Mouse (Mus musculus): ENCODE results near the gene Phldb3.

Gene Phldb3

DNA sequence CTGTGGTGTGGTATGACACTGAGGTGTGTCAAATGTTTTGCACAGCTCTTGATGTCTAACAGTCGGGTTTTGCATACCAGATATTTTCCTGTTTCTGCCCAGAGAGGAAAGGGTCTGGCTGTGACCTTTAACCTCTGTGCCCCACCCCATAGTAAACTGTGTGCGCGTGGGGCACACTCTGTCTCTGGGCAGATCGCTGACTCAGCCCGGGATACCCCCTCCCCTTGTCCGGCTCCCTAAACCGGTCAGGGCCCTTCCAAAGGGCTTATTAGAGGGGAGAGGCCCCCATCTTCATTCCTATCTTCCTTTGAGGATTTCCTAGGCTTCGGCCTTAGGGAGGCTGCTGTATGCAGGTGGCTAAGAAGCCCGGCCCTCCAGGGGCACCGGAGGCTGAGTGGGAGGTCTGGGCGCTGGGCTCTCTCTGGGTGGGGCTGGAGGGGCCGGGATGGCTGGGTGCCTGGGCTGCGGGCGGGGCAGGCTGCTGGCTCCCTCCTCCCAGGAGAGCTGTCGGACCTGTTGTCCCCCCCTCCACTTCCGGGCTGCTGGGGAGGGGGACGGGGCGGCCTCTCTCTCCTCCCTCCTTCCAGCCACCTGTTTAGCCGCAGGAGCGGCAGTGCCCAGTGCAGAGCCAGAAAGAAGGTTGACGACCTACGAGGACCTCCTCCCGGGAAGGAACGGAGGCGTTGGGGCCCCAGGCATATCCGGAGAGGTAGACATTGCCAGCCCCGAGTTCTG, at the start of gene Phldb3:
Gene Phldb3, plus strand, starts transcription at position 620 of the 735 bp plus-strand sequence.
- in situ Hi-C loops (cut with MseI, MboI) = no loop called here

GRCm38 (mm10) chr7:24561450-24561849, 49.1 kb upstream of the Phldb3 start:
- in situ Hi-C loops (cut with MseI, MboI) = no loop called here

DNA sequence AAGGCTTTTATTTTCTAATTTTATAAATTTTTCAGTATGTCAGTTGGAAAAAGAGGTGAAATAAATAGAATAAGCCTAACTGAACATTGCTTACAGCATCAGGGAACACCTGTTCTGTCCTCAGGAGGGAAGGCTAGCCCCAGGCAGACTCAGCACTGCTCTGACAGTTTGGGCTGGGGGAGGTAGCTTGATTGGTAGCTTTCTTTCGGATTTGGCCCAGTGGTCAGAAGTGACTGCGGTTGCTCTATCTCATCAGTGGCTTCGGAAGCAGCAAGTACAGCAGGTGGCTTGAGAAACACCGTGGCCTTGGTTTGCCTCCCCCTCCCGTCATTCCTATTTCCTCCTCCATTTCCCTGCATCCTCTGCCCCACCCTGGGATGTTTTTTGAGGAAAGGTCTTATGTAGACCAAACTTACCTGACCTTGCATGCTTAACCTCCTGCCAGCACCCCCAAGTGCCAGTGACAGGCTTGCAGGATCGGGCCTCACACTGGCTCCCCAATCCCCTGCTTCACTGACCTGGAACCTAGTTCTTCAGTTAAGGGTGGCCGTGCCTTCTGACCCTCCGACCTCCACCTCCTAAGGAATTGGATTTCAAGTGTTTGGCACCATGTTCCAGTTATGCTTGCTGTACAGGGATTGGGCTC, 47.2 kb upstream of the Phldb3 start:
- in situ Hi-C loops (cut with MseI, MboI) = no loop called here

GRCm38 (mm10) chr7:24563837-24564206, 46.7 kb upstream of the Phldb3 start:
- in situ Hi-C loops (cut with MseI, MboI) = no loop called here

DNA sequence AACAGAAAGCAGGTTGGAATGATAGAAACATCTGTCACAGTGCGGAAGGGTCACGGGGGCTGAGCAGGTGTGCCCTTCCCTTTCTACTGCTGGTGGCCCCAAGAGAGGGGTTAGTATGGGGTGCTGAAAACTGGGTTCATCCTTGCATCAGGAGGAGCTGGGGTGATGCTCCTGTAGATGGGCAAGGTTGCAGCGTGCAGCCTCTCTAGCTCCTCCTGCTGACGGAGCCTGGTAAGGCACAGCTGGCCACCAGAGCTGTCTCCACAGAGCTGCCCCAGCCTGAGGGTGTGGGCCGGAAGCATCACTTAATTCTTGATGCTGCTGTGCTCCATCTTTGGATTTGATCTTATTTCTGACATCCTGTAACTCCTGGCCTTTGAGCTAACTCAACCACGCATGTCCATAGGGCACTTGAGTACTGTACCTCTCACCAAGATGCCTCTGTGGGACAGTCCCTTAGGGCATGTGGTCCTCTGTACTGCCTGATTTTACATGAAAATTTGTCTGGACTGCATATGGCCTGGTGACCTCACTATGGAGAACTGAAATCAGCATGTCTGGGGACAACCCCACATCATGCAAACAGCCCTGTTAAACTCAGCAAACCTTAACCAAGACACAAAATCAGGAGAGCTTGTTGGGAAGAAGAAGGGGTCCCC, 45.8 kb upstream of the Phldb3 start:
- in situ Hi-C loops (cut with MseI, MboI) = no loop called here

DNA sequence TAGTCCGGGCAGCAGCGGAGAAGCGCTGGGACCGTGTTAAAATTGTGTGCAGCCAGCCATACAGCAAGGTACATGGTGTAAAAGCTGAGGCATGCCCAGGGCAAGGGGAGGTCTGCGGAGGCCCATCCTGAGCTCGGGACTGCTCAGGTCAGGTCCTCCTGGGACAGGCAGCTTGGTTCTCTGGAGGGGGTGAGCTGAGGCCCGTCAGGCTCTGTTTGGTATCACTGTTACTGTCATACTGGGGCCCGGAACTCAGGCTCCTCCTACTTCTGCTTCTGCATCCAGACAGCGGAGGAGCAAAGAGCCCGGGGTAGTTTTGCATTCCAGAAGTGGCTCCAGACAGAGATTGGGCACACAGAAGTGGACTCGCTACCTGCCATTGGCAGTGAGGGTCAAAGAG, 44.9 kb upstream of the Phldb3 start:
- in situ Hi-C loops (cut with MseI, MboI) = no loop called here

DNA sequence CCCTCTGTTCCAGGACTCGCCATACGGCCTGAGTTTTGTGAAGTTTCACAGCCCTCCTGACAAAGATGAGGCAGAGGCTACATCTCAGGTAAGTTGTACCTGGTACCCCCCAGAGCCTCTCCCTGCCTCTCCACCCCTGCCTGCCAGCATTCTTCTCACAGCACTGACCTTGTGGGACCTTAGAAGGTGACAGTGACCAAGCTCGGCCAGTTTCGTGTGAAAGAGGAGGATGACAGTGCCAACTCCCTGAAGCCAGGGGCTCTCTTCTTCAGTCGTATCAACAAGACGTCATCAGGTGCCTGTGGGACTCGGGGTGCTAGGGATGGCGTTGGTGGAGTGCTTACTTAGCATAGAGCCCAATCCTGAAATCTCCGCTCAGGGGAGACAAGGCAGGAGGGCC, 44.4 kb upstream of the Phldb3 start:
- in situ Hi-C loops (cut with MseI, MboI) = no loop called here

DNA sequence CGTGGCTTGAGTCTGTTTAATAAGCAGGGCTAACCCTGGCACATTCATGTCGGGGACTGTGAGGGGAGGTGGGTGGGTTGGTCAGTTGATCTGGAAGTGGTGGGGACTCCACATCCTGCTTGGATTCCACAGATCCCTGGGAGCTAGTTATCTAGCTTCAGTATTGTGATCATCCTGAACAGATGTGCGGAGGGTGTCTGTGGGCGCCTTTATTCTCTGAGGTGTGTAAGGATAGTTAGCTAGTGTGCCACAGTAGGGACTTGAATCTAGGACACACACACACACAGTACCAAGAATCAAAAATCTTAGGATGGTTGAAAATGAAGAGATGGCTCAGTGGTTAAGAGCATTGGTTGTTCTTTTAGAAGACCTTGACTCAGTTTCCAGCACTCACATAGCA, 42.1 kb upstream of the Phldb3 start:
- in situ Hi-C loops (cut with MseI, MboI) = no loop called here

GRCm38 (mm10) chr7:24571071-24571470, 39.5 kb upstream of the Phldb3 start:
- in situ Hi-C loops (cut with MseI, MboI) = no loop called here

DNA sequence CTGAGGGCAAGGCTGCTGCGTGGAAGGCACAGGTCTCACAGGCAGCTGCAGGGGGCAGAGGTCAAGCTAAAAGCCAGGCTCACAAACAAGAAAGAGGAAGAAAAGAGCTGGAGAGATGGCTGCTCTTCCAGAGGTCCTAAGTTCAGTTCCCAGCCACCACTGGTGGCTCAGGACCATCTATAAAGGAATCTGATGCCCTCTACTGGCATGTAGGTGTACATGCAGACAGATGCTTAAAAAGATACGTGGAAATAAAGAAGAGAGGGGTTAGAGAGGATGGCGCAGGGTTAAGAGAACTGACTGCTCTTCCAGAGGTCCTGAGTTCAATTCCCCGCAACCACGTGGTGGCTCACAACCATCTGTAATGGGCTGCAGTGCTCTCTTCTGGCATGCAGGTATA, 38.1 kb upstream of the Phldb3 start:
- in situ Hi-C loops (cut with MseI, MboI) = no loop called here

- in situ Hi-C loops (cut with MseI, MboI) = no loop called here
Observed at GRCm38 (mm10) chr7:24574224-24574796, 36.3 kb upstream of the Phldb3 start.

DNA sequence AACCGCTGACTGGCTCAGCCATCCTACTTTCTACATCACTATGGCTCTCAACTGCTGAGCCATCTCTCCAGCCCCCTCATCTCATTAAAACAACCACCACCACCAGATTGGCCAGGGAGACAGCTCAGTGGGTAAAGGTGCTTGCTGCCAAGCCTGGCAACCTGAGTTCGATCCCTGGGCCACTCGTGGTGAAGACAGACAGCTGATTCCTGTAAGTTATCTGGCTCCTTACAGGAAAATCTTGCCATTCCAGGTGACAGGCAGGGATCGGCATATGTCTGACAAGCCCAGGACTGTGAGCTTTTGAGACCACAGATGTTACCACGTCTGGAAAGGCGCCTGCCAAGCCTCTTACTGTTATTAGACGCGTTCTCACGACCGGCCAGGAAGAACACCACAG, 32.8 kb upstream of the Phldb3 start:
- in situ Hi-C loops (cut with MseI, MboI) = no loop called here

- in situ Hi-C loops (cut with MseI, MboI) = no loop called here
Observed at GRCm38 (mm10) chr7:24584876-24585275, 25.7 kb upstream of the Phldb3 start.

DNA sequence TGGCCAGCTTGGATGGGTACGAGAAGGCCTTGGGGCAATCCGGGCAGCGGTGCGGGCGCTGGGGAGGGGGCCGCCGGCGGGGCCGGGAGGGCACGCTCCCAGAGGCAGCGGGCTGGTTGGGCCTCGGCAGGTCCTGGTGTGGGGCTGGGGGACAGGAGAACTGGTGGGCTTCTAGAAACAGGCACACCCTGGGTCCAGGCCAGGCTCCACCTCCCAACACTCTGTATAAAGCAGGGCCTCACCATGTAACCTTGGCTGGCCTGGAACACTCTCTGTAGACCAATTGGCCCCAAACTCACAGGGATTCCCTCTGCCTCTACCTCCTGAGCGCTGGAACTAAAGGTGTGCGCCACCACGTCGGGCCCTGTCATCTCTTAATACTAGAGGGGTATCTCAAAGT, 24.6 kb upstream of the Phldb3 start:
- in situ Hi-C loops (cut with MseI, MboI) = no loop called here

DNA sequence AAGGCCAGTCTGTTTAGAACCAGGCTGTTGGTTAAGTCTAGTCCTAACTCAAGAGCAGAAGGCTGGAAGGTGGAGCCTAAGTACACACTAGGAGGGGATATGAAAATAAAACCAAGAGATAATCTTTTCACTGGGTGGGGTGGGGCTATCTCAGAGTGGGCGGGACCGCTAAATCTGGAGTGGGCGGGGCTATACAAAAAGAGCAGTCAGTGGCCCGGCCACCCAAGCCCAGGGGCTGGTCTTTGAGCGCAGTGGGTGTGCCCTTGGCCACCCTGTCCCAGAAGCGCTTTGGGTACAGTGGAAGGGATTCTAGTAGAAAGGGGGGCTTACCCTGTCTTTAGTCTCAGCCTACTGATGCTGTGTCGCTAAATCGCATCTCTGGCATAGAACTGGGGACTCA, 23.7 kb upstream of the Phldb3 start:
- in situ Hi-C loops (cut with MseI, MboI) = no loop called here

GRCm38 (mm10) chr7:24587330-24588105, 23.0 kb upstream of the Phldb3 start, which contains the start of the genes Ethe1 and Zfp575:
TSS of gene Ethe1 (plus strand) at chr7:24587543.
TSS of gene Zfp575 (minus strand) at chr7:24587641.
- in situ Hi-C loops (cut with MseI, MboI) = no loop called here

DNA sequence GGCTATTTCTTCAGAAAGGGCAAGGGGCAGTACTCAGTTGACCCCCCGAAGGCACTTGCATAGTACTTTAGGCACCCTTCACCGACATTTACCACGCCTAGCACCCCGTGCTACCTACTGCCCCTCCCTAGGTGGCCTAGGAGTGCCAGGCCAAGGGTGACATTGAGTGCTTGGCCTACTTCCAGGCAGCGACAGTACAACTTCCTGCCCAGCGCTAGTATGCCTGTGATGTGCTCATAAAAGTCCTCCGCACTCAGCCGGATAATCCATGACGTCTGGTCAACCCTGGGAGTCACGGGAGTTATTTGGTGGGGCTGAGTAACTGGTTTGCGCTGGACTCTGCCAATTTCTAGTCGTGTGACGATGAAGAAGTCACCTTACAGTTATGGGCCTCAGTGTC, 22.2 kb upstream of the Phldb3 start:
- in situ Hi-C loops (cut with MseI, MboI) = no loop called here

- in situ Hi-C loops (cut with MseI, MboI) = no loop called here
Observed at GRCm38 (mm10) chr7:24591735-24592134, 18.8 kb upstream of the Phldb3 start.

- in situ Hi-C loops (cut with MseI, MboI) = no loop called here
Observed at GRCm38 (mm10) chr7:24592163-24592562, 18.4 kb upstream of the Phldb3 start.

DNA sequence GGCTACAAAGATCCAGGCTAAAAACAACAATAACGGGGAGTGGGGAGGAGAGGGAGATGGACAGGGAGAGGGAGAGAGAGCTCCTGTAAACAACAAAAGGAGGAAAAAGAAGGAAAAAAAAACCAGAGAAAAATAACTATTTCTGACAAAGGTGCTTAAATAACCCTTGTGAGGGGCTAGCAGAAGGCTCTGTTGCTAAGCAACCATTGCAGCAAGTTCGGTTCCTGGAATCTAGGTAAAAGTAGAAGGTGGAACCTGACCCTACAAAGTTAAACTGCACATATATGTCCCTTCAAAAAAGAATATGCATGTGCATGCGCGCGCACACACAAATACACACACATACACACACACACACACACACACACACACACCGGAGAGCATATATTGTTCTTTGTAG, 17.8 kb upstream of the Phldb3 start:
- in situ Hi-C loops (cut with MseI, MboI) = no loop called here

DNA sequence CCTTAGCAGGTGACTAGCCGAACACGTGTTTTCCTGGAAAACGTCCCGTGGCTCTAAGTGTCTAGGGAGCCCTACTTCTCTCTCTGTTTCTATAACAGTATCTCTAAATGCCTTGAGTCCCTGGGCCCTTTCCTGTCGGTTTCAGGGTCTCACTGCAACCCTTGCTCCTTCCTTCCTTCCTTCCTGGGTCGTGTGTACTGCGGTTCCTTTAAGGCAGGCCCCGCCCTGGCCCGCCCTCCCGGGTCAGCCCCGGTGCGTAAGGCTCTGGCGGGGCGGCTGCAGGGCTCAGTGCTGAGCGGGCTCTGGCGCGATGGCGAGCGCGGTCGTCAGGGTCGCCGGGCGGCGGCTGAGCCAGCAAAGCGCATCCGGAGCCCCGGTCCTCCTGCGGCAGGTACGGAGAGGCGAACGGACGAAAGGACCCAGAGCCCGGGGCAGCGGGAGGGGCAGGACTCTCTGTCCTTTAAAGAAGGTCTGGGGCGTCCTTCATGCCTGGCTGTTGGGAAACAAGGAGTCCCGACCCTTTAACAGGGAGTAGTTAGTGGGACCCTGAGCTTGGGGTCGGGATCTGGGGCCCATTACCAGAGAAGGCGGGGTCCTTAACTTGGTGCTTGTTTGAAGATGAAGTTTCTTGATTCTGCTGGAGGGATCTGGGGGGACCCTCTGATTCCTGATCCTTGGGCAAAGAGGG, 16.8 kb upstream of the Phldb3 start:
- in situ Hi-C loops (cut with MseI, MboI) = no loop called here
